Mouse (Mus musculus): Measurements from ENCODE around the gene Tkt. TPM values are rescaled to one million over a fixed set of nuclear protein-coding genes. Genes with fewer than 3 reads are reported as not detected.
"Not testable (repeated sequence)": the region's sequence is repeated elsewhere in the genome, so short reads cannot be mapped to it uniquely, and the experiment has no call there.

Tkt gene
- 100 to 1,000 TPM; 790 to 884 TPM for total RNA-seq (2021)
- long read RNA-seq, experiment 1, transcript Tkt-201 (14 exons, 3,223 nt), result major isoform, 870 of 1,111 reads
- long read RNA-seq, experiment 1, transcript Tkt-208 (8 exons, 1,401 nt), result minor isoform, 63 of 1,111 reads
- long read RNA-seq, experiment 1, partial matches to known transcripts, result 154 of 1,111 reads
- long read RNA-seq, experiment 1, other reads (novel, unspliced or antisense), result 24 of 1,111 reads
- long read RNA-seq, experiment 2, transcript Tkt-201 (14 exons, 3,223 nt), result major isoform, 120 of 152 reads
- long read RNA-seq, experiment 2, partial matches to known transcripts, result 22 of 152 reads
- long read RNA-seq, experiment 2, other reads (novel, unspliced or antisense), result 7 of 152 reads

GRCm38 (mm10) chr14:30548131-30548720, at the start of gene Tkt:
TSS of gene Tkt (plus strand) at chr14:30548359.
- peak; percentile 90 for DNase-seq

- no peak for DNase-seq
Observed at GRCm38 (mm10) chr14:30504990-30505389, 43.2 kb upstream of the Tkt start.

- DNase-seq, result no peak
Observed at GRCm38 (mm10) chr14:30510214-30510763, 37.9 kb upstream of the Tkt start.

GRCm38 (mm10) chr14:30512896-30513295, 35.3 kb upstream of the Tkt start:
- DNase-seq, result no peak

- DNase-seq, result no peak
Observed at GRCm38 (mm10) chr14:30515931-30516723, 32.0 kb upstream of the Tkt start.

GRCm38 (mm10) chr14:30519323-30519722, 28.8 kb upstream of the Tkt start:
- no peak for DNase-seq

- no peak for DNase-seq
Observed at GRCm38 (mm10) chr14:30523356-30523755, 24.8 kb upstream of the Tkt start.

- DNase-seq, result no peak
Observed at GRCm38 (mm10) chr14:30528392-30528791, 19.8 kb upstream of the Tkt start.

GRCm38 (mm10) chr14:30528961-30529360, 19.2 kb upstream of the Tkt start:
- DNase-seq, result no peak

GRCm38 (mm10) chr14:30529454-30529853, 18.7 kb upstream of the Tkt start:
- DNase-seq, result no peak

- DNase-seq, result no peak
Observed at GRCm38 (mm10) chr14:30530726-30531269, 17.4 kb upstream of the Tkt start.

GRCm38 (mm10) chr14:30531431-30531830, 16.7 kb upstream of the Tkt start:
- DNase-seq, result no peak

- peak; percentile 50 for DNase-seq
Observed at GRCm38 (mm10) chr14:30531896-30532295, 16.3 kb upstream of the Tkt start.

- peak; percentile 67 for DNase-seq
Observed at GRCm38 (mm10) chr14:30533780-30534450, 14.2 kb upstream of the Tkt start.

GRCm38 (mm10) chr14:30541541-30541940, 6.6 kb upstream of the Tkt start:
- DNase-seq, result peak; percentile 95

- DNase-seq, result not testable (repeated sequence)
Observed at GRCm38 (mm10) chr14:30543331-30543730, 4.8 kb upstream of the Tkt start.

GRCm38 (mm10) chr14:30548965-30549776, 1.0 kb downstream of the Tkt start:
- peak; percentile 99 for DNase-seq

- DNase-seq, result no peak
Observed at GRCm38 (mm10) chr14:30549777-30550149, 1.6 kb downstream of the Tkt start.

GRCm38 (mm10) chr14:30550232-30551070, 2.3 kb downstream of the Tkt start:
- DNase-seq, result no peak

- no peak for DNase-seq
Observed at GRCm38 (mm10) chr14:30551509-30551908, 3.4 kb downstream of the Tkt start.
